Mouse (Mus musculus) embryonic facial prominence, embryonic 14.5 days (tissue): Measurements from ENCODE around the gene Pbx2. TPM values are rescaled to one million over a fixed set of nuclear protein-coding genes. Genes with fewer than 3 reads are reported as not detected.

Experiments used
- ATAC-seq: fragments of 200-750 bp; cut with Nextera tagmentation; 2 replicates; pipeline ENCODE4 v1.8.0; 2017; ENCODE audit warnings: low read depth, moderate number of reproducible peaks, moderate TSS enrichment
- DNase-seq: peaks from one replicate; pipeline ENCODE4 v3.0.0-alpha.2; 2015; ENCODE audit warnings: low spot score
- H3K27ac ChIP-seq: fragments of 300-500 bp; sonication (generic); replicated peaks from 2 replicates; pipeline ENCODE4 v1.5.1; 2014; ENCODE audit warnings: low read depth, mild to moderate bottlenecking, low read length, moderate library complexity
- H3K27me3 ChIP-seq: fragments of 300-500 bp; sonication (generic); replicated peaks from 2 replicates; pipeline ENCODE4 v1.6.1; 2014; ENCODE audit warnings: low read length; ENCODE audit not compliant: control insufficient read depth, insufficient read depth
- H3K36me3 ChIP-seq: fragments of 300-500 bp; sonication (generic); 2 replicates; pipeline ENCODE4 v1.6.1; 2014; ENCODE audit warnings: low read length, mixed read lengths; ENCODE audit not compliant: control insufficient read depth, insufficient read depth
- H3K4me1 ChIP-seq: fragments of 300-500 bp; sonication (generic); 2 replicates; pipeline ENCODE4 v1.6.1; 2014; ENCODE audit warnings: antibody characterized with exemption, low read length; ENCODE audit not compliant: control insufficient read depth, insufficient read depth
- H3K4me2 ChIP-seq: fragments of 300-500 bp; sonication (generic); 2 replicates; pipeline ENCODE4 v1.6.1; 2014; ENCODE audit warnings: low read depth, mild to moderate bottlenecking, low read length, moderate library complexity, mixed read lengths
- H3K4me3 ChIP-seq: fragments of 300-500 bp; sonication (generic); 2 replicates; pipeline ENCODE4 v1.5.1; 2014; ENCODE audit warnings: low read depth, mild to moderate bottlenecking, low read length
- H3K9ac ChIP-seq: fragments of 300-500 bp; sonication (generic); 2 replicates; pipeline ENCODE4 v1.6.1; 2014; ENCODE audit warnings: low read depth, mild to moderate bottlenecking, low read length, moderate library complexity, mixed read lengths
- H3K9me3 ChIP-seq: fragments of 300-500 bp; sonication (generic); 2 replicates; pipeline ENCODE4 v1.6.1; 2016; ENCODE audit warnings: low read length; ENCODE audit not compliant: control insufficient read depth
- WGBS: fragments of 180-500 bp; shearing (Covaris S2); extraction: QIAGEN DNeasy Blood & Tissue Kit; methylation state at CpG from one replicate; pipeline ENCODE4 v1.1.7; 2014; 5-methylcytosine and 5-hydroxymethylcytosine counted together
- polyA plus RNA-seq: library from polyadenylated mRNA; unstranded; fragments of >200 nt; fragmentation: Nextera tagmentation; extraction: Ambion mirVana; gene quantifications from 2 replicates; pipeline ENCODE4 v1.2.1, GENCODE M21; 2014

The Pbx2 gene
- polyA plus RNA-seq, 1 experiment from 2014 or later: 11.3 TPM

- peak within 1 kb of the TSS; percentile 71 for H3K9ac ChIP-seq
- peak; percentile 98 for DNase-seq
- H3K27me3 ChIP-seq: no peaks in the 10 kb centered on the region
- H3K4me1 ChIP-seq: peaks cover 32% of the 10 kb centered on the region
- peak within 1 kb of the TSS; percentile 64 for H3K27ac ChIP-seq
- ATAC-seq: peak; percentile 80
- no peaks in the 10 kb centered on the region for H3K9me3 ChIP-seq
- under 1% methylated on average over 16 of the region's 16 CpGs for WGBS
- H3K4me3 ChIP-seq: peak within 1 kb of the TSS; percentile 64
- peak within 1 kb of the TSS; percentile 69 for H3K4me2 ChIP-seq
- H3K36me3 ChIP-seq: 0 out of 2 replicates have a peak, but pooled peaks cover 6% of the 10 kb centered on the region
Observed at GRCm38 (mm10) chr17:34644608-34645007, 53.5 kb downstream of the Pbx2 start, which contains the start of gene Fkbpl. Gene Fkbpl (plus strand): TSS chr17:34644764.

- no peaks in the 10 kb centered on the region for H3K27me3 ChIP-seq
- ATAC-seq (no peak), DNase-seq (no peak)
- H3K9me3 ChIP-seq: no peaks in the 10 kb centered on the region
- peak overlapping the region; percentile 64 for H3K27ac ChIP-seq
- 49% methylated on average over 10 of the region's 10 CpGs for WGBS
- peak overlapping the region; percentile 69 for H3K4me2 ChIP-seq
- peak overlapping the region; percentile 71 for H3K9ac ChIP-seq
- H3K36me3 ChIP-seq: peaks cover 10% of the 10 kb centered on the region
- peaks cover 29% of the 10 kb centered on the region for H3K4me1 ChIP-seq
- H3K4me3 ChIP-seq: peak overlapping the region; percentile 64
Observed at GRCm38 (mm10) chr17:34645256-34645829, 54.3 kb downstream of the Pbx2 start.

GRCm38 (mm10) chr17:34645831-34646511 is 54.9 kb downstream of the Pbx2 start:
- Histone ChIP-seq H3K4me3 (no peak overlapping the region), H3K4me1 (peaks cover 23% of the 10 kb centered on the region), H3K36me3 (peaks cover 16% of the 10 kb centered on the region), H3K27ac (no peak overlapping the region), H3K27me3 (no peaks in the 10 kb centered on the region), H3K4me2 (peak overlapping the region; percentile 25; the same call in 1 of the 2 replicates), H3K9me3 (no peaks in the 10 kb centered on the region), H3K9ac (no peak overlapping the region)
- ATAC-seq: no peak
- DNase-seq: no peak
- 90% methylated on average over 30 of the region's 30 CpGs for WGBS

Other genes with a start within 250 kb of the Pbx2 start
- not detected in 2 replicates for gene Btnl2, start 236.4 kb upstream of the Pbx2 start, polyA plus RNA-seq
- not detected in 2 replicates for gene Btnl1, start 214.1 kb upstream of the Pbx2 start, polyA plus RNA-seq
- 0.38 and 0.71 TPM in 2 replicates for gene BC051142, start 192.4 kb upstream of the Pbx2 start, polyA plus RNA-seq
- not detected in 2 replicates for gene Btnl4, start 113.9 kb upstream of the Pbx2 start, polyA plus RNA-seq
- not detected in 2 replicates for gene Btnl6, start 73.9 kb upstream of the Pbx2 start, polyA plus RNA-seq
- gene Notch4, start 27.0 kb upstream of the Pbx2 start, polyA plus RNA-seq: 4.7 and 5.3 TPM in 2 replicates
- gene Gpsm3, start 1.5 kb upstream of the Pbx2 start, polyA plus RNA-seq: 7.5 and 8.7 TPM in 2 replicates
- gene Ager, start 6.6 kb downstream of the Pbx2 start, polyA plus RNA-seq: 2.0 and 2.3 TPM in 2 replicates
- 80.8 and 85.3 TPM in 2 replicates for gene Rnf5, start 12.4 kb downstream of the Pbx2 start, polyA plus RNA-seq
- 54.8 and 60.5 TPM in 2 replicates for gene Agpat1, start 13.0 kb downstream of the Pbx2 start, polyA plus RNA-seq
- 12.3 and 14.0 TPM in 2 replicates for gene Egfl8, start 24.7 kb downstream of the Pbx2 start, polyA plus RNA-seq
- gene Ppt2, start 37.2 kb downstream of the Pbx2 start, polyA plus RNA-seq: 23.6 and 26.4 TPM in 2 replicates
- gene Prrt1, start 38.3 kb downstream of the Pbx2 start, polyA plus RNA-seq: 0.64 and 0.92 TPM in 2 replicates
- 10.0 and 11.8 TPM in 2 replicates for gene Fkbpl, start 53.5 kb downstream of the Pbx2 start, polyA plus RNA-seq
- 60.8 and 68.5 TPM in 2 replicates for gene Atf6b, start 55.9 kb downstream of the Pbx2 start, polyA plus RNA-seq
- 1.8 and 3.1 TPM in 2 replicates for gene Tnxb, start 79.3 kb downstream of the Pbx2 start, polyA plus RNA-seq
- 0.93 and 1.1 TPM in 2 replicates for gene C4b, start 152.6 kb downstream of the Pbx2 start, polyA plus RNA-seq
- gene Cyp21a1, start 213.3 kb downstream of the Pbx2 start, polyA plus RNA-seq: not detected in 2 replicates
- gene Stk19, start 245.7 kb downstream of the Pbx2 start, polyA plus RNA-seq: 21.1 and 21.7 TPM in 2 replicates
- 53.0 and 54.2 TPM in 2 replicates for gene Dxo, start 245.8 kb downstream of the Pbx2 start, polyA plus RNA-seq